Mouse (Mus musculus): ENCODE measurements at regions not wholly inside any gene's neighbourhood (a gene's known extent, or its start where the extent isn't known, plus 50 kb on each side); places are given as distances from the start of the nearest gene placed in this dataset.

GRCm38 (mm10) chr13:32495063-32495462 lies 156.5 kb upstream of the Gmds start:
- TF ChIP-seq POLR2A (IDR thresholded peaks at IDR 0.05; ENCODE audit: low read depth, low read length) (no peak), CTCF (conservative IDR thresholded peaks at IDR 0.05; ENCODE audit: insufficient read depth, insufficient read length, low read depth, low read length) (no peak)

Measured in kidney, adult 2 months (tissue).